Mouse (Mus musculus) liver, postnatal 0 days (tissue): Measurements from ENCODE around the gene Gm19935. TPM values are rescaled to one million over a fixed set of nuclear protein-coding genes. Genes with fewer than 3 reads are reported as not detected.

ENCODE experiments used
- ATAC-seq: fragments of 200-750 bp; cut with Nextera tagmentation; 2 replicates; pipeline ENCODE4 v1.8.0; 2017; ENCODE audit warnings: mild to moderate bottlenecking, moderate library complexity
- DNase-seq: peaks from one replicate; pipeline ENCODE4 v3.0.0-alpha.2; 2016
- H3K27ac ChIP-seq: fragments of 300-500 bp; sonication (generic); 2 replicates; pipeline ENCODE4 v1.5.1; 2014; ENCODE audit warnings: antibody characterized with exemption, moderate library complexity, mild to moderate bottlenecking, low read depth
- H3K27me3 ChIP-seq: fragments of 300-500 bp; sonication (generic); 2 replicates; pipeline ENCODE4 v1.6.1; 2014; ENCODE audit warnings: low read length, control low read depth, mixed read lengths; ENCODE audit not compliant: insufficient read depth
- H3K36me3 ChIP-seq: fragments of 300-500 bp; sonication (generic); replicated peaks from 2 replicates; pipeline ENCODE4 v1.6.1; 2014; ENCODE audit warnings: mild to moderate bottlenecking, control low read depth, low read length, moderate library complexity, mixed read lengths; ENCODE audit not compliant: insufficient read depth
- H3K4me1 ChIP-seq: fragments of 300-500 bp; sonication (generic); 2 replicates; pipeline ENCODE4 v1.6.1; 2014; ENCODE audit warnings: antibody characterized with exemption, mild to moderate bottlenecking, control low read depth; ENCODE audit not compliant: insufficient read depth
- H3K4me2 ChIP-seq: fragments of 300-500 bp; sonication (generic); 2 replicates; pipeline ENCODE4 v1.6.1; 2014; ENCODE audit warnings: low read depth, mild to moderate bottlenecking, low read length, moderate library complexity, mixed read lengths
- H3K4me3 ChIP-seq: fragments of 300-500 bp; sonication (generic); 2 replicates; pipeline ENCODE4 v1.5.1; 2014; ENCODE audit warnings: low read depth, low read length
- H3K9ac ChIP-seq: fragments of 300-500 bp; sonication (generic); replicated peaks from 2 replicates; pipeline ENCODE4 v1.6.1; 2014; ENCODE audit warnings: mild to moderate bottlenecking, moderate library complexity
- H3K9me3 ChIP-seq: fragments of 300-500 bp; sonication (generic); 2 replicates; pipeline ENCODE4 v1.6.1; 2016; ENCODE audit warnings: mild to moderate bottlenecking, control low read depth, low read length, mixed read lengths
- CTCF ChIP-seq: sonication (generic); IDR thresholded peaks from 2 replicates; pipeline ENCODE4 v1.5.1; 2016; ENCODE audit warnings: antibody characterized with exemption, low read depth
- EP300 ChIP-seq: IDR thresholded peaks from 2 replicates; pipeline ENCODE4 v1.6.1; 2016; ENCODE audit warnings: antibody characterized with exemption, low read depth, mild to moderate bottlenecking
- WGBS: fragments of 180-500 bp; shearing (Covaris S2); extraction: QIAGEN DNeasy Blood & Tissue Kit; methylation state at CpG from one replicate; pipeline ENCODE4 v1.1.7; 2014; ENCODE audit not compliant: insufficient replicate concordance; 5-methylcytosine and 5-hydroxymethylcytosine counted together
- polyA plus RNA-seq: library from polyadenylated mRNA; unstranded; fragments of >200 nt; fragmentation: Nextera tagmentation; extraction: Ambion mirVana; gene quantifications from 2 replicates; pipeline ENCODE4 v1.2.1, GENCODE M21; 2015

Gm19935 gene
- polyA plus RNA-seq, 1 experiment from 2014 or later, result not detected

GRCm38 (mm10) chr8:90854671-90855161 is 37.5 kb upstream of the Gm19935 start:
- Histone ChIP-seq H3K9ac (no peak overlapping the region), H3K4me1 (peaks cover 10% of the 10 kb centered on the region; the same call in 1 of the 2 replicates), H3K36me3 (no peaks in the 10 kb centered on the region), H3K27me3 (no peaks in the 10 kb centered on the region), H3K27ac (no peak overlapping the region), H3K4me2 (0 out of 2 replicates have a peak overlapping the region, but pooled peaks have one; percentile 27), H3K4me3 (no peak overlapping the region), H3K9me3 (no peaks in the 10 kb centered on the region)
- 37% methylated on average over 10 of the region's 10 CpGs for WGBS
- DNase-seq, result no peak
- no peak for ATAC-seq
- no peak for TF ChIP-seq EP300
- TF ChIP-seq CTCF, result no peak

- DNase-seq (no peak), ATAC-seq (no peak)
- H3K4me1 ChIP-seq, result peaks cover 10% of the 10 kb centered on the region; the same call in 1 of the 2 replicates
- H3K4me3 ChIP-seq, result no peak overlapping the region
- H3K27ac ChIP-seq, result no peak overlapping the region
- H3K27me3 ChIP-seq, result no peaks in the 10 kb centered on the region
- whole genome bisulfite sequencing, result 69% methylated on average over 9 of the region's 9 CpGs
- no peaks in the 10 kb centered on the region for H3K36me3 ChIP-seq
- H3K9me3 ChIP-seq, result no peaks in the 10 kb centered on the region
- no peak overlapping the region for H3K9ac ChIP-seq
- TF ChIP-seq CTCF (no peak), EP300 (no peak)
- 0 out of 2 replicates have a peak overlapping the region, but pooled peaks have one; percentile 27 for H3K4me2 ChIP-seq
Measured at GRCm38 (mm10) chr8:90853971-90854670, 36.9 kb upstream of the Gm19935 start.

- H3K27ac ChIP-seq, result no peak overlapping the region
- WGBS, result 69% methylated on average over 8 of the region's 8 CpGs
- peaks cover 10% of the 10 kb centered on the region; the same call in 1 of the 2 replicates for H3K4me1 ChIP-seq
- DNase-seq (no peak), ATAC-seq (no peak)
- no peaks in the 10 kb centered on the region for H3K36me3 ChIP-seq
- no peaks in the 10 kb centered on the region for H3K9me3 ChIP-seq
- H3K9ac ChIP-seq, result no peak overlapping the region
- no peak for TF ChIP-seq CTCF
- TF ChIP-seq EP300, result no peak
- no peak overlapping the region for H3K4me2 ChIP-seq
- no peak overlapping the region for H3K4me3 ChIP-seq
- no peaks in the 10 kb centered on the region for H3K27me3 ChIP-seq
Measured at GRCm38 (mm10) chr8:90851544-90851943, 34.4 kb upstream of the Gm19935 start.

- H3K4me1 ChIP-seq, result peaks cover 7% of the 10 kb centered on the region; the same call in 1 of the 2 replicates
- H3K9me3 ChIP-seq, result no peaks in the 10 kb centered on the region
- no peaks in the 10 kb centered on the region for H3K27me3 ChIP-seq
- ATAC-seq, result no peak
- H3K9ac ChIP-seq, result no peak overlapping the region
- WGBS, result 80% methylated on average over 11 of the region's 11 CpGs
- no peak overlapping the region for H3K27ac ChIP-seq
- TF ChIP-seq EP300 (no peak), CTCF (no peak)
- no peak overlapping the region for H3K4me2 ChIP-seq
- no peak for DNase-seq
- no peak overlapping the region for H3K4me3 ChIP-seq
- no peaks in the 10 kb centered on the region for H3K36me3 ChIP-seq
Measured at GRCm38 (mm10) chr8:90849462-90850050, 32.4 kb upstream of the Gm19935 start.

- H3K9me3 ChIP-seq, result no peaks in the 10 kb centered on the region
- no peak for ATAC-seq
- DNase-seq, result no peak
- H3K27me3 ChIP-seq, result no peaks in the 10 kb centered on the region
- WGBS, result 74% methylated on average over 7 of the region's 7 CpGs
- H3K36me3 ChIP-seq, result no peaks in the 10 kb centered on the region
- H3K9ac ChIP-seq, result no peak overlapping the region
- no peaks in the 10 kb centered on the region for H3K4me1 ChIP-seq
- no peak overlapping the region for H3K4me2 ChIP-seq
- TF ChIP-seq CTCF, result no peak
- TF ChIP-seq EP300, result no peak
- no peak overlapping the region for H3K4me3 ChIP-seq
- H3K27ac ChIP-seq, result no peak overlapping the region
Measured at GRCm38 (mm10) chr8:90847980-90848379, 30.8 kb upstream of the Gm19935 start.

- Histone ChIP-seq H3K4me1 (0 out of 2 replicates have a peak, but pooled peaks cover 4% of the 10 kb centered on the region), H3K9ac (no peak overlapping the region), H3K4me3 (no peak overlapping the region), H3K36me3 (no peaks in the 10 kb centered on the region), H3K9me3 (no peaks in the 10 kb centered on the region), H3K27ac (no peak overlapping the region), H3K4me2 (no peak overlapping the region), H3K27me3 (no peaks in the 10 kb centered on the region)
- ATAC-seq (no peak), DNase-seq (no peak)
- TF ChIP-seq EP300 (no peak), CTCF (no peak)
- 64% methylated on average over 9 of the region's 9 CpGs for WGBS
Measured at GRCm38 (mm10) chr8:90844179-90844967, 27.2 kb upstream of the Gm19935 start.
